Mouse (Mus musculus) neural tube, embryonic 14.5 days (tissue): Measurements from ENCODE around the gene Tanc1. TPM values are rescaled to one million over a fixed set of nuclear protein-coding genes. Genes with fewer than 3 reads are reported as not detected.

Experiments used
- ATAC-seq: fragments of 200-750 bp; cut with Nextera tagmentation; 2 replicates; pipeline ENCODE4 v1.8.0; 2017; ENCODE audit warnings: low read depth, mild to moderate bottlenecking, moderate TSS enrichment, moderate library complexity
- H3K27ac ChIP-seq: fragments of 300-500 bp; sonication (generic); 2 replicates; pipeline ENCODE4 v1.5.1; 2014; ENCODE audit warnings: low read depth, mild to moderate bottlenecking, control low read depth, low read length, moderate library complexity, mixed read lengths
- H3K27me3 ChIP-seq: fragments of 300-500 bp; sonication (generic); 2 replicates; pipeline ENCODE4 v1.6.1; 2014; ENCODE audit warnings: low read length; ENCODE audit not compliant: control insufficient read depth, insufficient read depth
- H3K36me3 ChIP-seq: fragments of 300-500 bp; sonication (generic); 2 replicates; pipeline ENCODE4 v1.6.1; 2014; ENCODE audit warnings: low read length, mixed read lengths; ENCODE audit not compliant: control insufficient read depth, insufficient read depth
- H3K4me1 ChIP-seq: fragments of 300-500 bp; sonication (generic); 2 replicates; pipeline ENCODE4 v1.6.1; 2014; ENCODE audit warnings: low read length; ENCODE audit not compliant: control insufficient read depth, insufficient read depth
- H3K4me2 ChIP-seq: fragments of 300-500 bp; sonication (generic); 2 replicates; pipeline ENCODE4 v1.6.1; 2014; ENCODE audit warnings: mild to moderate bottlenecking, low read depth, low read length, control low read depth
- H3K4me3 ChIP-seq: fragments of 300-500 bp; sonication (generic); 2 replicates; pipeline ENCODE4 v1.5.1; 2014; ENCODE audit warnings: low read depth, low read length, control low read depth, mixed read lengths
- H3K9ac ChIP-seq: fragments of 300-500 bp; sonication (generic); replicated peaks from 2 replicates; pipeline ENCODE4 v1.6.1; 2014; ENCODE audit warnings: low read depth, mild to moderate bottlenecking, control low read depth, low read length, mixed read lengths
- H3K9me3 ChIP-seq: fragments of 300-500 bp; sonication (generic); 2 replicates; pipeline ENCODE4 v1.6.1; 2016; ENCODE audit warnings: low read length; ENCODE audit not compliant: control insufficient read depth
- WGBS: fragments of 180-500 bp; shearing (Covaris S2); extraction: QIAGEN DNeasy Blood & Tissue Kit; methylation state at CpG from one replicate; pipeline ENCODE4 v1.1.7; 2014; 5-methylcytosine and 5-hydroxymethylcytosine counted together
- polyA plus RNA-seq: library from polyadenylated mRNA; unstranded; fragments of >200 nt; fragmentation: Nextera tagmentation; extraction: Ambion mirVana; gene quantifications from 2 replicates; pipeline ENCODE4 v1.2.1, GENCODE M21; 2014

The Tanc1 gene
- polyA plus RNA-seq, 1 experiment from 2014 or later, result 5.2 TPM

- Histone ChIP-seq H3K27ac (no peak overlapping the region), H3K36me3 (no peaks in the 10 kb centered on the region), H3K9ac (no peak overlapping the region), H3K4me1 (0 out of 2 replicates have a peak, but pooled peaks cover 5% of the 10 kb centered on the region), H3K4me3 (no peak overlapping the region), H3K27me3 (no peaks in the 10 kb centered on the region), H3K9me3 (no peaks in the 10 kb centered on the region), H3K4me2 (no peak overlapping the region)
- no peak for ATAC-seq
- WGBS, result 84% methylated on average over 9 of the region's 9 CpGs
Measured at GRCm38 (mm10) chr2:59758139-59758918, 146.5 kb downstream of the Tanc1 start.

- Histone ChIP-seq H3K4me3 (no peak overlapping the region), H3K4me1 (0 out of 2 replicates have a peak, but pooled peaks cover 2% of the 10 kb centered on the region), H3K27ac (no peak overlapping the region), H3K9ac (no peak overlapping the region), H3K4me2 (no peak overlapping the region), H3K9me3 (no peaks in the 10 kb centered on the region), H3K27me3 (no peaks in the 10 kb centered on the region), H3K36me3 (no peaks in the 10 kb centered on the region)
- 83% methylated on average over 4 of the region's 4 CpGs for WGBS
- no peak for ATAC-seq
Measured at GRCm38 (mm10) chr2:59760731-59761130, 148.9 kb downstream of the Tanc1 start.

GRCm38 (mm10) chr2:59761183-59761582 lies 149.3 kb downstream of the Tanc1 start:
- no peak overlapping the region for H3K4me2 ChIP-seq
- 40% methylated on average over 12 of the region's 12 CpGs for WGBS
- H3K9me3 ChIP-seq, result no peaks in the 10 kb centered on the region

GRCm38 (mm10) chr2:59762277-59762676 lies 150.4 kb downstream of the Tanc1 start:
- H3K9me3 ChIP-seq, result no peaks in the 10 kb centered on the region
- no peaks in the 10 kb centered on the region for H3K36me3 ChIP-seq
- 89% methylated on average over 5 of the region's 5 CpGs for WGBS
- no peak overlapping the region for H3K4me2 ChIP-seq
- H3K9ac ChIP-seq, result no peak overlapping the region
- H3K4me3 ChIP-seq, result no peak overlapping the region
- no peaks in the 10 kb centered on the region for H3K4me1 ChIP-seq
- no peaks in the 10 kb centered on the region for H3K27me3 ChIP-seq
- H3K27ac ChIP-seq, result no peak overlapping the region
- no peak for ATAC-seq

More at GRCm38 (mm10) chr2:59761183-59761582, 149.3 kb downstream of the Tanc1 start:
- no peak overlapping the region for H3K27ac ChIP-seq
- H3K9ac ChIP-seq, result no peak overlapping the region
- no peaks in the 10 kb centered on the region for H3K36me3 ChIP-seq
- H3K4me3 ChIP-seq, result no peak overlapping the region
- no peaks in the 10 kb centered on the region for H3K27me3 ChIP-seq
- H3K4me1 ChIP-seq, result no peaks in the 10 kb centered on the region
- ATAC-seq, result no peak

GRCm38 (mm10) chr2:59765671-59766070 lies 153.8 kb downstream of the Tanc1 start:
- ATAC-seq, result peak; percentile 49; the same call in 1 of the 2 replicates
- 64% methylated on average over 10 of the region's 10 CpGs for WGBS

GRCm38 (mm10) chr2:59767893-59768292 lies 156.1 kb downstream of the Tanc1 start:
- H3K36me3 ChIP-seq, result no peaks in the 10 kb centered on the region
- WGBS, result 92% methylated on average over 4 of the region's 4 CpGs
- no peak overlapping the region for H3K9ac ChIP-seq
- peaks cover 21% of the 10 kb centered on the region; the same call in 1 of the 2 replicates for H3K4me1 ChIP-seq
- H3K27me3 ChIP-seq, result no peaks in the 10 kb centered on the region
- H3K4me2 ChIP-seq, result no peak overlapping the region
- no peaks in the 10 kb centered on the region for H3K9me3 ChIP-seq
- H3K4me3 ChIP-seq, result no peak overlapping the region
- ATAC-seq, result no peak
- no peak overlapping the region for H3K27ac ChIP-seq

More at GRCm38 (mm10) chr2:59765671-59766070, 153.8 kb downstream of the Tanc1 start:
- Histone ChIP-seq H3K36me3 (no peaks in the 10 kb centered on the region), H3K4me1 (0 out of 2 replicates have a peak, but pooled peaks cover 2% of the 10 kb centered on the region), H3K4me3 (no peak overlapping the region), H3K27ac (no peak overlapping the region), H3K9ac (no peak overlapping the region), H3K9me3 (no peaks in the 10 kb centered on the region), H3K27me3 (no peaks in the 10 kb centered on the region), H3K4me2 (no peak overlapping the region)

- peaks cover 21% of the 10 kb centered on the region; the same call in 1 of the 2 replicates for H3K4me1 ChIP-seq
- no peak overlapping the region for H3K9ac ChIP-seq
- ATAC-seq, result no peak
- H3K36me3 ChIP-seq, result no peaks in the 10 kb centered on the region
- WGBS, result 85% methylated on average over 13 of the region's 13 CpGs
- H3K27ac ChIP-seq, result no peak overlapping the region
- H3K4me3 ChIP-seq, result no peak overlapping the region
- no peaks in the 10 kb centered on the region for H3K27me3 ChIP-seq
- no peaks in the 10 kb centered on the region for H3K9me3 ChIP-seq
- no peak overlapping the region for H3K4me2 ChIP-seq
Measured at GRCm38 (mm10) chr2:59768661-59769384, 157.0 kb downstream of the Tanc1 start.

- 91% methylated on average over 3 of the region's 3 CpGs for WGBS
- no peak for ATAC-seq
- Histone ChIP-seq H3K4me2 (no peak overlapping the region), H3K36me3 (no peaks in the 10 kb centered on the region), H3K9ac (no peak overlapping the region), H3K9me3 (no peaks in the 10 kb centered on the region), H3K27ac (no peak overlapping the region), H3K4me1 (peaks cover 21% of the 10 kb centered on the region; the same call in 1 of the 2 replicates), H3K27me3 (no peaks in the 10 kb centered on the region), H3K4me3 (no peak overlapping the region)
Measured at GRCm38 (mm10) chr2:59769385-59769735, 157.5 kb downstream of the Tanc1 start.

GRCm38 (mm10) chr2:59771708-59772107 lies 159.9 kb downstream of the Tanc1 start:
- Histone ChIP-seq H3K9me3 (no peaks in the 10 kb centered on the region), H3K9ac (no peak overlapping the region), H3K27me3 (no peaks in the 10 kb centered on the region), H3K4me2 (no peak overlapping the region), H3K36me3 (no peaks in the 10 kb centered on the region), H3K4me3 (no peak overlapping the region), H3K4me1 (peaks cover 21% of the 10 kb centered on the region; the same call in 1 of the 2 replicates), H3K27ac (peak overlapping the region; percentile 28)
- 35% methylated on average over 8 of the region's 8 CpGs for WGBS
- 0 out of 2 replicates have a peak, but pooled peaks have one; percentile 13 for ATAC-seq
